ENCODE assay signal across 8 mouse cellular contexts in genomic region chr7:122189484-122189883, GRCm38 (mm10). TPM values are rescaled to one million over a fixed set of nuclear protein-coding genes. Genes with fewer than 3 reads are reported as not detected.
DNase-seq lines count a peak whose midpoint lies in the region; ATAC-seq and TF ChIP-seq lines count a peak whose summit lies in the region.

No protein-coding gene starts in this region.

- H3K9me3 ChIP-seq in heart, postnatal 0 days (replicated peaks; ENCODE audit: control insufficient read depth, low read length): no peaks in the 10 kb centered on the region
- no peaks in the 10 kb centered on the region for H3K9me3 ChIP-seq in midbrain, postnatal 0 days (ENCODE audit: low read length)

- no peak for TF ChIP-seq EP300 in heart, postnatal 0 days (IDR thresholded peaks at IDR 0.05; ENCODE audit: low read depth)

- no peak overlapping the region for H3K9ac ChIP-seq in heart, postnatal 0 days (replicated peaks; ENCODE audit: low read depth, low read length)
- H3K9ac ChIP-seq in midbrain, postnatal 0 days (replicated peaks; ENCODE audit: low read length, poor library complexity, severe bottlenecking): no peak overlapping the region

- no peak for DNase-seq in heart, postnatal 0 days (ENCODE audit: low spot score)
- no peak for DNase-seq in heart, adult 11 months
- peak; percentile 75 for DNase-seq in right cerebral cortex, postnatal 4 days
- DNase-seq in right cerebral cortex, postnatal 36 days (ENCODE audit: low spot score in 2 of 2): no peak
- DNase-seq in adrenal gland, postnatal 36 days: peak; percentile 33 to 54
- peak; percentile 78 for DNase-seq in induced T-regulatory cell, adult 2 months (ENCODE audit: low read depth)
- DNase-seq in midbrain, postnatal 0 days (ENCODE audit: low spot score): peak; percentile 60

- no peak overlapping the region for H3K27ac ChIP-seq in heart, postnatal 0 days (ENCODE audit: low read depth)
- no peak overlapping the region for H3K27ac ChIP-seq in midbrain, postnatal 0 days (ENCODE audit: low read depth, low read length)

- H3K4me3 ChIP-seq in heart, postnatal 0 days (ENCODE audit: low read depth, low read length): no peak overlapping the region
- H3K4me3 ChIP-seq in midbrain, postnatal 0 days (ENCODE audit: low read depth, low read length): no peak overlapping the region

- TF ChIP-seq CTCF in heart, postnatal 0 days (IDR thresholded peaks at IDR 0.05; ENCODE audit: low read depth): peak; percentile 73
- peak; percentile 87 for TF ChIP-seq CTCF in midbrain, postnatal 0 days (IDR thresholded peaks at IDR 0.05)

- WGBS in heart, postnatal 0 days: 37% methylated on average over 7 of the region's 7 CpGs
- WGBS in midbrain, postnatal 0 days: 30% methylated on average over 7 of the region's 7 CpGs

- no peaks in the 10 kb centered on the region for H3K4me1 ChIP-seq in heart, postnatal 0 days (ENCODE audit: control insufficient read depth, insufficient read depth)
- no peaks in the 10 kb centered on the region for H3K4me1 ChIP-seq in midbrain, postnatal 0 days (ENCODE audit: insufficient read depth, low read length)

- no peaks in the 10 kb centered on the region for H3K36me3 ChIP-seq in heart, postnatal 0 days (replicated peaks; ENCODE audit: control insufficient read depth, insufficient read depth, low read length)
- H3K36me3 ChIP-seq in midbrain, postnatal 0 days (ENCODE audit: insufficient read depth, low read length): no peaks in the 10 kb centered on the region

- ATAC-seq in heart, postnatal 0 days (ENCODE audit: insufficient read depth, low read depth): no peak
- ATAC-seq in midbrain, postnatal 0 days (ENCODE audit: low FRiP score): no peak
- ATAC-seq in inflammation-experienced regulatory T-cells, adult 6 months: no peak

- H3K27me3 ChIP-seq in heart, postnatal 0 days (ENCODE audit: control insufficient read depth, insufficient read depth, low read length): no peaks in the 10 kb centered on the region
- no peaks in the 10 kb centered on the region for H3K27me3 ChIP-seq in midbrain, postnatal 0 days (ENCODE audit: insufficient read depth, low read length)

- H3K4me2 ChIP-seq in heart, postnatal 0 days (ENCODE audit: low read depth, low read length): no peak overlapping the region
- no peak overlapping the region for H3K4me2 ChIP-seq in midbrain, postnatal 0 days (ENCODE audit: low read depth, low read length, poor library complexity, severe bottlenecking)

RNA-seq across cellular contexts. Expression of gene Ern2, which starts 3.5 kb away (rescaled TPM):
- not detected in 2 replicates for total RNA-seq in heart, postnatal 0 days (2014; rRNA removed; ENCODE audit: low replicate concordance)
- polyA plus RNA-seq in heart, postnatal 0 days (2015; fragmentation: Nextera tagmentation; extraction: Ambion mirVana): 0.07 TPM in 1 of 2 replicates, not detected in the other
- total RNA-seq in adrenal gland, postnatal 36 days (2021): under 1 TPM; 0.13 to 0.16 TPM
- 2.4 and 3.6 TPM in 2 replicates for total RNA-seq in midbrain, postnatal 0 days (2014; rRNA removed)
- 2.0 and 2.6 TPM in 2 replicates for polyA plus RNA-seq in midbrain, postnatal 0 days (2015; fragmentation: Nextera tagmentation; extraction: Ambion mirVana)
- not detected for polyA plus RNA-seq in inflammation-experienced regulatory T-cells, adult 6 months (2017; shearing (Covaris generic))

RNA-seq across cellular contexts. Expression of gene Chp2, which starts 29.8 kb away (rescaled TPM):
- 5.2 TPM in 1 of 2 replicates, not detected in the other for total RNA-seq in heart, postnatal 0 days (2014; rRNA removed; ENCODE audit: low replicate concordance)
- polyA plus RNA-seq in heart, postnatal 0 days (2015; fragmentation: Nextera tagmentation; extraction: Ambion mirVana): 0.38 and 0.63 TPM in 2 replicates
- total RNA-seq in adrenal gland, postnatal 36 days (2021): 1 to 10 TPM; 1.4 to 2.2 TPM
- total RNA-seq in midbrain, postnatal 0 days (2014; rRNA removed): 0.38 and 0.99 TPM in 2 replicates
- polyA plus RNA-seq in midbrain, postnatal 0 days (2015; fragmentation: Nextera tagmentation; extraction: Ambion mirVana): 0.99 and 1.3 TPM in 2 replicates
- not detected for polyA plus RNA-seq in inflammation-experienced regulatory T-cells, adult 6 months (2017; shearing (Covaris generic))

RNA-seq across cellular contexts. Expression of gene Plk1, which starts 30.2 kb away (rescaled TPM):
- total RNA-seq in heart, postnatal 0 days (2014; rRNA removed; ENCODE audit: low replicate concordance): 27.8 and 35.5 TPM in 2 replicates
- polyA plus RNA-seq in heart, postnatal 0 days (2015; fragmentation: Nextera tagmentation; extraction: Ambion mirVana): 22.8 and 23.3 TPM in 2 replicates
- 1 to 10 TPM; 4.0 to 4.3 TPM for total RNA-seq in adrenal gland, postnatal 36 days (2021)
- 4.1 and 6.6 TPM in 2 replicates for total RNA-seq in midbrain, postnatal 0 days (2014; rRNA removed)
- polyA plus RNA-seq in midbrain, postnatal 0 days (2015; fragmentation: Nextera tagmentation; extraction: Ambion mirVana): 6.3 and 6.7 TPM in 2 replicates
- 10 to 100 TPM in 1 of 3 experiments, 1 to 10 TPM in 2; 3.8 to 52.8 (median 5.5) TPM for polyA plus RNA-seq in inflammation-experienced regulatory T-cells, adult 6 months (2017; shearing (Covaris generic))

RNA-seq across cellular contexts. Expression of gene Dctn5, which starts 56.6 kb away (rescaled TPM):
- 28.9 and 50.0 TPM in 2 replicates for total RNA-seq in heart, postnatal 0 days (2014; rRNA removed; ENCODE audit: low replicate concordance)
- 44.4 and 51.3 TPM in 2 replicates for polyA plus RNA-seq in heart, postnatal 0 days (2015; fragmentation: Nextera tagmentation; extraction: Ambion mirVana)
- total RNA-seq in adrenal gland, postnatal 36 days (2021): 10 to 100 TPM; 60.6 to 66.2 TPM
- 106 TPM in 2 replicates for total RNA-seq in midbrain, postnatal 0 days (2014; rRNA removed)
- 144 and 169 TPM in 2 replicates for polyA plus RNA-seq in midbrain, postnatal 0 days (2015; fragmentation: Nextera tagmentation; extraction: Ambion mirVana)
- 100 to 1,000 TPM; 109 to 137 (median 111) TPM for polyA plus RNA-seq in inflammation-experienced regulatory T-cells, adult 6 months (2017; shearing (Covaris generic))

RNA-seq across cellular contexts. Expression of gene Palb2, which starts 56.7 kb away (rescaled TPM):
- total RNA-seq in heart, postnatal 0 days (2014; rRNA removed; ENCODE audit: low replicate concordance): 0.97 and 6.4 TPM in 2 replicates
- 2.4 and 3.7 TPM in 2 replicates for polyA plus RNA-seq in heart, postnatal 0 days (2015; fragmentation: Nextera tagmentation; extraction: Ambion mirVana)
- 1 to 10 TPM; 1.6 to 1.9 TPM for total RNA-seq in adrenal gland, postnatal 36 days (2021)
- 1.5 and 4.0 TPM in 2 replicates for total RNA-seq in midbrain, postnatal 0 days (2014; rRNA removed)
- 2.1 and 2.5 TPM in 2 replicates for polyA plus RNA-seq in midbrain, postnatal 0 days (2015; fragmentation: Nextera tagmentation; extraction: Ambion mirVana)
- 10 to 100 TPM in 2 of 3 experiments, 1 to 10 TPM in 1; 7.0 to 14.6 (median 11.6) TPM for polyA plus RNA-seq in inflammation-experienced regulatory T-cells, adult 6 months (2017; shearing (Covaris generic))

Comparison
In these comparisons a context has a peak if more than half of its experiments do, and no peak if none do; other contexts are left out.
1. DNase-seq: peak in right cerebral cortex, postnatal 4 days (single experiment), adrenal gland, postnatal 36 days (2 of 2), induced T-regulatory cell, adult 2 months (single experiment) and midbrain, postnatal 0 days (single experiment); none in heart, postnatal 0 days (single experiment), heart, adult 11 months (single experiment) and right cerebral cortex, postnatal 36 days (0 of 2).